Mouse (Mus musculus) olfactory bulb, adult 2 months (tissue): ENCODE measurements around the gene Chd5.

Experiments used
- CTCF ChIP-seq: fragments of 200-500 bp; IDR thresholded peaks from 2 replicates; pipeline ENCODE4 v1.5.1; 2012; ENCODE audit warnings: low read depth, mild to moderate bottlenecking, low read length, moderate library complexity; ENCODE audit not compliant: insufficient read depth
- POLR2A ChIP-seq: fragments of 200-500 bp; IDR thresholded peaks from 2 replicates; pipeline ENCODE4 v1.6.1; 2012; ENCODE audit warnings: mild to moderate bottlenecking, low read depth, low read length, moderate library complexity; ENCODE audit not compliant: insufficient read depth

DNA sequence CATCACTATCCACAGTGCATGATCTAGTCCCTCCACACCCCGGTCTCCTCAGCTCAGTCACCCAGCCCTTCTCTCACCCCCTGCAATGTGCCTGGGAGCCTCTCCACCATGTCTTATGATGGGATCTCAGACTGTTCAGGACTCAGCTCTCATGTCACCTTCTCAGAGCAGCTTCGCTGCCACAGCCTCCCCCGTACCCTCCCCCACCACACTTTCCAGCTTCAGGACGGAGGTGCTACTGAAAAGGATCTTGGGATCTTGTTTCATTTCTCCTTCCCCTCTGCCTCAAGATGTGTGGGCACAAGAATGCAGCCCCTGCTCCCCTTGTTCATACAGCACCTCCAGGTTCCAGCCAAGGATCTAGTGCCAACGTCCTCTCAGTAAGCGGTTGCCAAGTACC lies 85.1 kb downstream of the Chd5 start:
- TF ChIP-seq CTCF (no peak), POLR2A (no peak)
